Mouse (Mus musculus) urinary bladder, postnatal 25 days (tissue): ENCODE results near the gene Dse.
A peak's percentile ranks its signal among the peaks of the same experiment; 100 is the strongest.
"Not testable (repeated sequence)": the region's sequence is repeated elsewhere in the genome, so short reads cannot be mapped to it uniquely, and the experiment has no call there.

Experiments used
- DNase-seq: peaks from one replicate; pipeline ENCODE4 v3.0.0; 2022; ENCODE audit warnings: low spot score

Gene Dse

DNA sequence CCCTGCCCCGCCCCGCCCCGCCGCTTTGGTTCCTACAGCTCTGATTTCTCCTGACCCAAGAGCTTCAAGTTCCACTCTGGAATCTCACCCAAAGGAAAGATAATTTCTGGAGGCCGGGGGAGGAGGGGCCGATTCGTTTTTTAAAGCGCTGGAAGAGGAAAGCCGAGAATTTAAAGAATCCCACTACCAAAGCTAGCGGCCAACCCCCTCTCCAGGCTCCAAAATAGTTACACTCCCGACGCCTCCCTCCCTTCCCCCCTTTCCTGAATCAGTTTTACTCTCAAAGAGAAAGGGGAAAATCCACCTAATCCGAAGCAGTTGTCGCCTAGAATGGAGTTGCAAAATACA is at the start of gene Dse:
Gene Dse (minus strand): TSS at position 213 of the 348 bp plus-strand sequence.
- DNase-seq: no peak

DNA sequence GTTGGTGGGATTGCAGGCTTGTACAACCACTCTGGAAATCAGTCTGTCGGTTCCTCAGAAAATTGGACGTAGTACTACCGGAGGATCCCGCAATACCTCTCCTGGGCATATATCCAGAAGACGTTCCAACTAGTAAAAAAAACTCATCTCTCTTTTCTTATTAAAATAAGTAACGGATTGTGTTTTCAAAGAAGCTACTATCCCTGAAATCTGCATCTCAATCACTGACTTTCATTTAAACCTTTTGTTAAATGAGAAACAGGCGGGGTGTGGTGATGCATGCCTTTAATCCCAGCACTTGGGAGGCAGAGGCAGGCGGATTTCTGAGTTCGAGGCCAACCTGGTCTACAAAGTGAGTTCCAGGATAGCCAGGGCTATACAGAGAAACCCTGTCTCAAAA is 45.3 kb upstream of the Dse start:
- DNase-seq: not testable (repeated sequence)

DNA sequence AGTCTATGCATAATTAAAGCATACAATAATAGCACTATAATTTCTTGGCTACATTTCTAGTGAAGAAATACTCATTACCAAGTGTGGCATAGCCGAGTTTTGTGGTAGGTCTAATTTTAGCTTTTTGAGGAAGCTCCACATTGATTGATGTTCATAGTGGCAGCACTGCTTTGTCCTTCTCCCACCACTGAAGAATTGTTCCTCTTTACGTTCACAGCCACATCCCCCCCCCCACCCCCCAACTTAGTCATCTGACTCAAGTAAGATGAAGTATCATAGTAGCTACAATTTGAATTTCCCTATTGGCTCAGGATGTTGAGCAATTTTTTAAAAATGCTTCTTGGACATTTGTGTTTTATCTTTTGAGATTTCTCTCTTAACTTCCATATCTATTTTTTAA is 42.1 kb upstream of the Dse start:
- DNase-seq: no peak

- no peak for DNase-seq
Observed at GRCm38 (mm10) chr10:34247757-34248156, 40.2 kb upstream of the Dse start.

GRCm38 (mm10) chr10:34246106-34246505 is 38.6 kb upstream of the Dse start:
- no peak for DNase-seq

- DNase-seq: no peak
Observed at GRCm38 (mm10) chr10:34244745-34245144, 37.2 kb upstream of the Dse start.

DNA sequence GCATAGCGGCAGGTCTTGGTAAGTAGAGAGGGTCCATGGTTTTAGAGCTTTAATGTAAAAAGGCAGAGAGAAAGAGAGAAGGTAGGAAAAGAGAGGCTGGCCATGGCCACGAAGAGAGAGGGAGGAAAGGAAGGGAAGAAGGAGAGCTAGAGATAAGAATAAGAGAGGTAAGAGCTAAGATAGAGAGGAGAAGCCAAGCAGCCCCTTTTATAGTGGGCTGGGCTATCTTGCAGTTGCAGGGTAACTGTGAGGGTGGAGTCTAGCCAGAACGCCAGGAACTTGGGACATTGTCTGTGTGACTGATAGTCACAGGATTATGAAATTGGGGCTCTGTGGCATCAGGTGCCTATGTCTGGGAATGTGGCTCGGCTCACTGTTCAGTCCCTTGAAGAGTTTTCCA is 31.0 kb upstream of the Dse start:
- DNase-seq: no peak

- DNase-seq: no peak
Observed at GRCm38 (mm10) chr10:34236569-34236968, 29.1 kb upstream of the Dse start.

- DNase-seq: no peak
Observed at GRCm38 (mm10) chr10:34235384-34235783, 27.9 kb upstream of the Dse start.

GRCm38 (mm10) chr10:34233931-34234745 is 26.6 kb upstream of the Dse start:
- no peak for DNase-seq

DNA sequence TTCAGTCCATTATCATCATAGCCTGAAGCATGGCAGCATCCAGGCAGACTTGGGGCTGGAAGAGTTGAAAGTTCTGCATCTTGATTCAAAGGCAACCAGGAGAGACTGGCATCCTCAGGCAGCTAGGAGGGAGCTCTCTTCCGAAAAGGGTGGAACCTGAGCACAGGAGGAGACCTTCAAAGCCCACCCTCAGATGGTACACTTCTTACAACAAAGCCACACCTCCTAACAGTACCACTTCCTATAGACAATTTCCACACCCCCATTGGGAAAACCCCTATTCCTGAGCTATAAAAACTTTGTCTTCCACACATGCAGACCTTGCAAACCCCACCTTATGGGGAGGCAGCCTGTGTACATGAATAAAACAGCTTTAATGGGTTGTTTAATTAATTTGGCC is 25.9 kb upstream of the Dse start:
- no peak for DNase-seq

DNA sequence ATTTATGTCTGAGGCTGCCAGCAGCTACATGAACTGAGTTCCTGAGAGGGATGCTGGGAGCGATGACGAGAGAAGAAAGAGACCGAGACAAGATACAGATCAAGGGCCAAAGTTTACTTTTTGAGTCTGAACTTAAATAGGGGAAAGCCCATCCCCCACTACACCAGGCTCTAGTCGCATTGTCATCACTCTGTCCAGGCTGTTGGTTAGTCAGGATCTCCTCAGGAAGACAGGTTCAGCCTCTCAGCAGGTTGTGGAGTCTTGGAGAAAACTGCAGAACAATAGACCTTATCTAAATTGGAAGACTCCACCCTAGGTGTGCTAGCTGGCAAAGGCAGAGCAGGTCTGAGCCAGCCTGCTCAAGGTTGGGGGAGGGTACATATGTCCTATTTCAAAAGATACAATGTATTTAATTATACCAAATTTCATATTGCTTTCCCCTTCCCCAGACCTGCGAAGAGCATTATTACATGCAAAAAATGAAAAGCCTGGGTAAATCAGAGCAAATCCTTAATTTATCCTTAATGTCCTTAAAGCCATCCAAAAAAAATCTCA is 22.7 kb upstream of the Dse start:
- no peak for DNase-seq

DNA sequence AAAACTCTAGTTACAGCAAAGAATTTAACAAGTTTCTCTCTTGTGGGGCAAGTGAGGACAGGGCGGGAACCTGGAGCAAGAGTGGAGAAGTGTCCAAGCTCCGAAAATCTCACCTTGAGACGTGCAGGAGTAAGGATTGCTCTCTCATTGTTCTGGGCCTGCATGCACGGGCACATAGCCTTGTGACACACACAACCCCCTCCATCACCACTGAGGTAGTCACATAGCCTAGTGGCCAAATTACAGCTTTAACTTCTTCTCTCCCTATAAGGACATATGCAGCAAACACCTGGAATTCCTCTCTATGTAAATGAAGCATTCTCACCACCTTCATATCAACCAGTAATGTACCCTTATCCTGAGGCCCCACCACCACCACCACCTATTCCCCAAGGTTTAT is 22.0 kb upstream of the Dse start:
- no peak for DNase-seq

GRCm38 (mm10) chr10:34223660-34224059 is 16.1 kb upstream of the Dse start:
- DNase-seq: no peak

- no peak for DNase-seq
Observed at GRCm38 (mm10) chr10:34221909-34222620, 14.6 kb upstream of the Dse start.

DNA sequence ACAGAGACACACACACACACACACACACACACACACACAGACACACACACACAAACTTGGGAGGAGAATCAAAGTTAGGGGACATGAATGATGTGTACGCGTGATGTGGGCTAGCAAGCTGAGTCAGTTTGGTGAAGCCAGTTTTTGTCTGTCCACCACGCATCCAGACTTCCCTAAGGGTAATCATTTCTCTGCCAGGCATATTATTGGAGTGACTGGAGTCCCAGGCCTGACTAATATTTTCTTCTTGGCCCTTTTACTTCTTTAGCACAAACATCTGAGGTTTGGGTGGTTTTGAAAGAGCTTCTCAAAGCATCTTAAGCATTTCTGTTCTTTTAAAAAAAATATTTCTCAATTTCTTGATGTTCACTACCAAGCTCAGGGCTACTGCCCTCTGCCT is 10.7 kb upstream of the Dse start:
- DNase-seq: no peak

DNA sequence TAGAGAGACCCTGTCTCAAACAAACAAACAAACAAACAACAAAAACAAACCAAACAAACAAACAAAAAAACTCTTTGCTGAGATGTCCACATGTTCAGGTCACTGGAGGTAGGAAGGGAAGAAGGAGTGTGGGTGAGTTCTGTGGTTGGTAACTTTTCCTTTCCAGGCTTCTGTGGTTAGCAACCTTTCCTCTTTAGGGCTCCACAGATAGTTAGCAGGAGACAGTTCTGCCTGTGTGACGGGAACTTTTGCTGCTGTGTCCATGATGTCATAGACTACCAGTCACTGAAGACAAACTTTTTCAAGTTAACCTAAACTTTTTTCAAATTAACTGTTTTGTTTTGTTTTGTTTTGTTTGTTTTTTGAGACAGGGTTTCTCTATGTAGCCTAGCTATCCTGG is 8.2 kb upstream of the Dse start:
- DNase-seq: no peak

GRCm38 (mm10) chr10:34209951-34210350 is 2.4 kb upstream of the Dse start:
- no peak for DNase-seq

GRCm38 (mm10) chr10:34208031-34208430 is 516 bp upstream of the Dse start:
- DNase-seq: no peak

DNA sequence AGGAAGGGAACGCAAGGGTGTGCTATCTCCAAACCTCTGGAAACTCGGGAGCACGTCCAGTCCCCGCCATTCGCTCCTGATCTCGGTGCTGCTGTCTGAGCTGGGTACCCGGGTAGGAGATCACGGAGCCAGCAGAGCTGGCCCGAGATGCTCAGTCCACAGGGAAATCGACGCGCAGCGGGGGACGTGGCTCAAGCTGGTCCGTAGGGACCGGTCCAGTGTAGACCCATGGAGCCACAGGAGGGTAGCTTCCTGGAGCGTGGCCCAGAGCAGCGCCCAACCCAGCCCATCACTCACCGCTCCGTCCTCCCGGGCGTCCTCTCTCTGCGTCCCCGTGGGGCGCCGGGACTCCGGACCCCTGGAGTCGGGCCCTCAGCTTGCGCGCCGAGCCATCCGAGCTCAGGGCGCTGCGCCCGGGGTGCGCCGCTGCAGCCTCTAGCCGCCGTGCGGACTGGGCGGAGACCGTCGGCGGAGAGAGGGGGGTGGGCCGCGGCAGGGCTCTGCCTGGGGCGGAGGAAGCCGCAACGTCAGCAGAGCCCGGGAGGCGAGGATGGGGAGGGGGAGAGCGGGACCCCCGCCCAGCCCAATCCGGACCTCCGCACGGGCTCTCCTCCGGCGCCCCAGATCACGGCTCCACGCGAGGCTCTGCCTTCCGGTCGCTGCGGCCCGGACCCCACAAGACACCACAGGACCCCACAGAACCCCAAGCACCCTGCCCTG is 572 bp downstream of the Dse start:
- DNase-seq: peak; percentile 60

DNA sequence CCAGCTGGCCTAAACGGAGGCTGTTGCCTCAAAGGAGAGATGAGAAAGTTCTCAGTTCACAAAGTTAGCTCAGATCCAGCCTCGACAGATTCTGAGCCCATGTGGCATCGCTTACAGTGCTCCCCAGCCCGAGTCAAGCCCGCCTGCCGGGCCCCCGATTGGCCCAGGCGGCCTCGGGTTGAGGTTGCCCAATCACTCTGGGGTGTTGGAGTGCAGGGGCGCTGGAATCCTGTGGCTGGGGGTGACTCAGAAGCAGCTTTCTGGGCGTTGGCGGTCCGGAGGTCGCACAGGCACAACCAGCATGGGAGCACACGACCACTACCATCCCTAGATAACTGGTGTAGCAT is 1.1 kb downstream of the Dse start:
- DNase-seq: peak; percentile 38

GRCm38 (mm10) chr10:34205825-34206224 is 1.7 kb downstream of the Dse start:
- DNase-seq: no peak

- peak; percentile 9 for DNase-seq
Observed at GRCm38 (mm10) chr10:34200689-34201088, 6.8 kb downstream of the Dse start.
